Mouse (Mus musculus) embryonic facial prominence, embryonic 12.5 days (tissue): ENCODE data around the gene Chd9. TPM values are rescaled to one million over a fixed set of nuclear protein-coding genes. Genes with fewer than 3 reads are reported as not detected.

Source experiments
- ATAC-seq: fragments of 200-750 bp; cut with Nextera tagmentation; 2 replicates; pipeline ENCODE4 v1.8.0; 2017; ENCODE audit not compliant: insufficient number of reproducible peaks, insufficient read depth, low FRiP score, low TSS enrichment
- H3K27ac ChIP-seq: fragments of 300-500 bp; sonication (generic); 2 replicates; pipeline ENCODE4 v1.5.1; 2016; ENCODE audit warnings: mild to moderate bottlenecking
- H3K27me3 ChIP-seq: fragments of 300-500 bp; sonication (generic); 2 replicates; pipeline ENCODE4 v1.6.1; 2016; ENCODE audit warnings: mild to moderate bottlenecking, moderate library complexity
- H3K36me3 ChIP-seq: fragments of 300-500 bp; sonication (generic); 2 replicates; pipeline ENCODE4 v1.6.1; 2016; ENCODE audit warnings: mild to moderate bottlenecking
- H3K4me1 ChIP-seq: fragments of 300-500 bp; sonication (generic); 2 replicates; pipeline ENCODE4 v1.6.1; 2016
- H3K4me2 ChIP-seq: fragments of 300-500 bp; sonication (generic); replicated peaks from 2 replicates; pipeline ENCODE4 v1.6.1; 2016; ENCODE audit warnings: mild to moderate bottlenecking, moderate library complexity
- H3K4me3 ChIP-seq: fragments of 300-500 bp; sonication (generic); 2 replicates; pipeline ENCODE4 v1.5.1; 2016; ENCODE audit warnings: mild to moderate bottlenecking
- H3K9ac ChIP-seq: fragments of 300-500 bp; sonication (generic); 2 replicates; pipeline ENCODE4 v1.6.1; 2016; ENCODE audit warnings: mild to moderate bottlenecking, moderate library complexity
- H3K9me3 ChIP-seq: fragments of 300-500 bp; sonication (generic); 2 replicates; pipeline ENCODE4 v1.6.1; 2016; ENCODE audit warnings: mild to moderate bottlenecking, moderate library complexity
- WGBS: fragments of 180-500 bp; shearing (Covaris S2); methylation state at CpG from one replicate; pipeline ENCODE4 v1.1.7; 2016; 5-methylcytosine and 5-hydroxymethylcytosine counted together
- polyA plus RNA-seq: library from polyadenylated mRNA; unstranded; fragments of >200 nt; fragmentation: Nextera tagmentation; extraction: Ambion mirVana; gene quantifications from 2 replicates; pipeline ENCODE4 v1.2.1, GENCODE M21; 2016

Chd9 gene
- polyA plus RNA-seq, 1 experiment from 2014 or later, result 65.3 TPM

- Histone ChIP-seq H3K4me2 (no peak overlapping the region), H3K9ac (no peak overlapping the region), H3K4me1 (peaks cover 6% of the 10 kb centered on the region), H3K27ac (no peak overlapping the region), H3K9me3 (no peaks in the 10 kb centered on the region), H3K4me3 (no peak overlapping the region), H3K36me3 (peaks cover 12% of the 10 kb centered on the region; the same call in 1 of the 2 replicates), H3K27me3 (no peaks in the 10 kb centered on the region)
- ATAC-seq, result no peak
- whole genome bisulfite sequencing, result 68% methylated on average over 11 of the region's 11 CpGs
Measured at GRCm38 (mm10) chr8:90932934-90933333, 104.8 kb downstream of the Chd9 start.

DNA sequence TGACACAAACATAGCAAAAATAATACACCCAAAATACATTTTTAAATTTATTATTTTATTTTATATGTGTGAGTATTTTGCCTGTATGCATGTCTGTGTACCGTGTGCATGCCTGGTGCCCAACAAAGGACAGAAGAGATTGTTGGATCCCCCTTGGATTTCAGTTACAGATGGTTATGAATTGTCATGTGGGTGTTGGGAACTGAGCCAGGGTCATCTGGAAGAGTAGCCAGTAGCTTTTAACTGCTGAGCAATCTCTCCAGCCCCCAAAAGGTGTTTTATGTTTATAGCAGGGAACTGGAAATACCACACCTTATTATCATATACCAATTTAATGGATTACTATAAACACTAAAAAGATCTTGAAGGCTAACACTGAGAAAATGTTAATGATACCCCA is 106.6 kb downstream of the Chd9 start:
- no peak overlapping the region for H3K9ac ChIP-seq
- H3K4me2 ChIP-seq, result no peak overlapping the region
- H3K4me3 ChIP-seq, result no peak overlapping the region
- H3K27me3 ChIP-seq, result no peaks in the 10 kb centered on the region
- peaks cover 12% of the 10 kb centered on the region; the same call in 1 of the 2 replicates for H3K36me3 ChIP-seq
- 98% methylated on average over 1 of the region's 1 CpGs for WGBS
- ATAC-seq, result no peak
- H3K9me3 ChIP-seq, result no peaks in the 10 kb centered on the region
- peaks cover 6% of the 10 kb centered on the region for H3K4me1 ChIP-seq
- H3K27ac ChIP-seq, result no peak overlapping the region

DNA sequence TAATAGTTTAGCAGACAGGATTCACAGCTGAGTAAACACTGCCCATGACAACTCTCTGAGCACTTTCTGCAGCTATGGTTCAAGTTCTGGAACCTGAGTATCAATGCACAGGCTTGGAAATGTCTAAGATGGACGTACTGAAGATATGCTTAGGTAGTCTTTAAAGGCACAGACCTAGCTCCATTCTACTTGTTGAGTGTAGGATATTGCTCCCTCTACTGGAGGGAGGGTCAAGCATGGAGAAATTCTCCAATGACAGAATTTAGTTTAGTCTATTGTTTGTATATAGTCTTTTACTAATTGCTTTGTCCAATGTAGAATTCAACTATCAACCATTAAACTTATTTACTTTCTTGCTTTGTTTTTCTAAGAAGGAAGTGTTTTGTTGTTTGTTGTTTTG is 108.7 kb downstream of the Chd9 start:
- no peak for ATAC-seq
- no peak overlapping the region for H3K4me3 ChIP-seq
- H3K4me2 ChIP-seq, result no peak overlapping the region
- 44% methylated on average over 1 of the region's 1 CpGs for WGBS
- no peak overlapping the region for H3K27ac ChIP-seq
- H3K36me3 ChIP-seq, result peaks cover 12% of the 10 kb centered on the region; the same call in 1 of the 2 replicates
- no peaks in the 10 kb centered on the region for H3K9me3 ChIP-seq
- H3K4me1 ChIP-seq, result peaks cover 6% of the 10 kb centered on the region
- no peaks in the 10 kb centered on the region for H3K27me3 ChIP-seq
- H3K9ac ChIP-seq, result no peak overlapping the region

GRCm38 (mm10) chr8:90938352-90938930 is 110.3 kb downstream of the Chd9 start:
- H3K4me1 ChIP-seq, result no peaks in the 10 kb centered on the region
- no peak for ATAC-seq
- H3K36me3 ChIP-seq, result peaks cover 4% of the 10 kb centered on the region; the same call in 1 of the 2 replicates
- WGBS, result 71% methylated on average over 4 of the region's 4 CpGs
- no peaks in the 10 kb centered on the region for H3K9me3 ChIP-seq
- no peaks in the 10 kb centered on the region for H3K27me3 ChIP-seq
- no peak overlapping the region for H3K9ac ChIP-seq
- no peak overlapping the region for H3K4me3 ChIP-seq
- H3K27ac ChIP-seq, result no peak overlapping the region
- no peak overlapping the region for H3K4me2 ChIP-seq

DNA sequence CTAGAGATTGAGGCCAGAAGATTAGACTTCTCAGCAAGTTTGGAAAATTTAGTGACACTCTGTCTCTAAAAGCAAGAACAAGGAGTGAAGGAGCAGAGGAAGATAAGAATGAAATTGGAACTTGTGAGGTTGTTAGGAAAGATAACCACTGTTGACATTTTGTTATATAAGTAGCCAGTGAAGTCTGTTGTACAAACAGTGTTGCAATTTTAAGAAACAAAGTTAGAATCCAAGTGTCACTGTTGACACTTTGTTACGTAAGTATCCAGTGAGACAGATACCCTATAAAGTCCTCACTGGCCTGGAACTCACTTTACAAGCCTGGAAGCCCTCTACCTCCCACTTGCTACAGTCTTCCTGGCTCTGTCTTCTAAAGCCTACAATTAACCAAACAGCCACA is 111.7 kb downstream of the Chd9 start:
- Histone ChIP-seq H3K27ac (no peak overlapping the region), H3K4me1 (no peaks in the 10 kb centered on the region), H3K4me2 (no peak overlapping the region), H3K36me3 (no peaks in the 10 kb centered on the region), H3K27me3 (no peaks in the 10 kb centered on the region), H3K9ac (no peak overlapping the region), H3K4me3 (no peak overlapping the region), H3K9me3 (no peaks in the 10 kb centered on the region)
- no peak for ATAC-seq
- WGBS, result 79% methylated on average over 1 of the region's 1 CpGs

DNA sequence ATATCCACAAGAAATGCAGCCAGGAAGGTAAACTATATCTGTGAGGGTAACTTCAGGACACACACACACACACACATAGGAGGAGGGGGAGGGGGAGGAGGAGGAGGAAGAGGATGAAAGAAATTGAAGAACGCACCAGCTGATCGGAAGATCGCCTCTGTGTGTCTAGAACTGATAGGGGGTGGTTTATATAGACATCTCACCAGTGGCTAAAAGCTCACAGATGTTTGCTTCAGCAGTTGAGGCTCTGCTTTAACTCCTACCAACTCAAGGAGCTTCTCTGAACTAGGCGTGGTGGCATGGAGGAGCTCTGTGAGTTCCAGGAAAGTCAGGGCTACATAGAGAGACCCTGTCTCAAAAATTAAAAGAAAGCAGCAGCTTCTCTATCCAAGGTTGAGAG is 115.6 kb downstream of the Chd9 start:
- Histone ChIP-seq H3K27ac (no peak overlapping the region), H3K36me3 (no peaks in the 10 kb centered on the region), H3K4me3 (no peak overlapping the region), H3K9me3 (no peaks in the 10 kb centered on the region), H3K4me1 (no peaks in the 10 kb centered on the region), H3K4me2 (no peak overlapping the region), H3K27me3 (no peaks in the 10 kb centered on the region), H3K9ac (no peak overlapping the region)
- 86% methylated on average over 4 of the region's 4 CpGs for WGBS
- ATAC-seq, result no peak

DNA sequence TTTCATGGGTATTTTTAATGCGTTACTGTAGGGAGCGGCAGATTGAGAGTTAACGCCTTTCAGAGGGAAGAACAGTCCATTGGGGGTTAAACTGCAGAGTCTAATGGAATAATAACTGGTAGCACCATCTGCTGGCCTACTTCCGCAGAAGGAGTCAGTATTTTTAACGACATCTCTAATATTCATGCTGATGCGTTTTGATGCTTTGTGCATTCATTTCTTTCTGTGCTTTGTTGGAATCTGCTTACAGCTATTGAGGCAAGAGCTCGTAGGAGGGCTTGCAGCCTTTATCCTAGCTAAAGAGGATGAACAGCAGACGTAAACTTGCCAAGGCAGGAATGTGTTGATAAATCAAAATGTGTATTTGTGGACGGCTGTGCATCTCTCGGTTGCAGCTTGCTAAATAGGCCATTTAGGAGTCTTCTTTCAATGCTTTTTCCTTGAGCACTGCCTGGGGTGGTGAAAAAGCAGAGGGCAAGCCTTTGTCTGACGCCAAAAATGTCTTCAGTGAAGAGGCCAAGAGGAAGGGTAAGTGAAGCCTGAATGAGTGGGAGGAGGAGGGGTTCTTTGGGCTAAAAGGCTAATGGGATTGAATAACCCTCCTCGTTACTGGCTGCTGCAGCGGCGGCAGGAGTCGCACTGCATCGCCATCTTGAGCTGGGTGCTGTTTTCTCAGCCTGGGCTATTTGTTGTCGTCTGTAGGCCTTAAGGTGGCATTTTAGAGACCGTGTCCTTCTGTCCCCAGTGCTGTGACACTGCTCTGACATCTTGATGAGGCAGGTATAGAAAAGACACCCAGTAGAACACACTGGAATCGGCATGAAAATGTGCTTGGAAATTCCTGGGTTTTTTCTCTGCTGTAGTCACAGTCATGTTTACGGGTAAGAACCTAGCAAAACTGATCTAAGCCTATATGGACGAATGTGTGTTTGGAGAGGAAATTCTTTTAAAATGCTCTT is 126.9 kb downstream of the Chd9 start:
- Histone ChIP-seq H3K9me3 (no peaks in the 10 kb centered on the region), H3K27me3 (no peaks in the 10 kb centered on the region), H3K4me2 (peak overlapping the region; percentile 63), H3K4me1 (peaks cover 13% of the 10 kb centered on the region; the same call in 1 of the 2 replicates), H3K27ac (peak overlapping the region; percentile 97), H3K36me3 (no peaks in the 10 kb centered on the region), H3K9ac (peak overlapping the region; percentile 63), H3K4me3 (peak overlapping the region; percentile 55)
- WGBS, result 1% methylated on average over 21 of the region's 21 CpGs
- peak; percentile 94 for ATAC-seq

GRCm38 (mm10) chr8:90955761-90956136 is 127.6 kb downstream of the Chd9 start:
- Histone ChIP-seq H3K27ac (peak overlapping the region; percentile 97), H3K27me3 (no peaks in the 10 kb centered on the region), H3K4me1 (peaks cover 19% of the 10 kb centered on the region), H3K9ac (peak overlapping the region; percentile 63; the same call in 1 of the 2 replicates), H3K4me2 (peak overlapping the region; percentile 63), H3K36me3 (no peaks in the 10 kb centered on the region), H3K9me3 (no peaks in the 10 kb centered on the region), H3K4me3 (peak overlapping the region; percentile 55)
- ATAC-seq, result no peak

DNA sequence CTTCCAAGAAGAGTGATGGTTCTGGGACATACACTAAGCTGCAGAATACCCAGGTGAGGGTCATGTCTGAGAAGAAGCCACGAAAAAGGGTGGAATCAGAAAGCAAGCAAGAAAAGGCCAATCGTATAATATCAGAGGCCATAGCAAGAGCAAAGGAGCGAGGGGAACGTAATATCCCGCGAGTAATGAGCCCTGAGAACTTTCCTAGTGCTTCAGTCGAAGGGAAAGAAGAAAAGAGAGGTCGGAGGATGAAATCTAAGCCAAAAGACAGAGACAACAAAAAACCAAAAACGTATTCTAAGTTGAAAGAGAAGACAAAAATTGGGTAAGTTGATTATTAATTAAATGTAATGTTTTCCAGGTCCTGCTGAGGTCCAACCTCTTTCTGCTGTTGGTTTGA is 128.2 kb downstream of the Chd9 start:
- no peak for ATAC-seq
- Histone ChIP-seq H3K4me1 (peaks cover 21% of the 10 kb centered on the region), H3K27ac (no peak overlapping the region), H3K9ac (0 out of 2 replicates have a peak overlapping the region, but pooled peaks have one; percentile 24), H3K9me3 (no peaks in the 10 kb centered on the region), H3K27me3 (no peaks in the 10 kb centered on the region), H3K4me2 (peak overlapping the region; percentile 58), H3K36me3 (no peaks in the 10 kb centered on the region), H3K4me3 (peak overlapping the region; percentile 30)
- 42% methylated on average over 9 of the region's 9 CpGs for WGBS

GRCm38 (mm10) chr8:90957711-90958110 is 129.6 kb downstream of the Chd9 start:
- Histone ChIP-seq H3K4me1 (peaks cover 21% of the 10 kb centered on the region), H3K4me3 (no peak overlapping the region), H3K27ac (no peak overlapping the region), H3K9me3 (no peaks in the 10 kb centered on the region), H3K27me3 (no peaks in the 10 kb centered on the region), H3K4me2 (peak overlapping the region; percentile 58), H3K36me3 (no peaks in the 10 kb centered on the region), H3K9ac (no peak overlapping the region)
- ATAC-seq, result no peak

DNA sequence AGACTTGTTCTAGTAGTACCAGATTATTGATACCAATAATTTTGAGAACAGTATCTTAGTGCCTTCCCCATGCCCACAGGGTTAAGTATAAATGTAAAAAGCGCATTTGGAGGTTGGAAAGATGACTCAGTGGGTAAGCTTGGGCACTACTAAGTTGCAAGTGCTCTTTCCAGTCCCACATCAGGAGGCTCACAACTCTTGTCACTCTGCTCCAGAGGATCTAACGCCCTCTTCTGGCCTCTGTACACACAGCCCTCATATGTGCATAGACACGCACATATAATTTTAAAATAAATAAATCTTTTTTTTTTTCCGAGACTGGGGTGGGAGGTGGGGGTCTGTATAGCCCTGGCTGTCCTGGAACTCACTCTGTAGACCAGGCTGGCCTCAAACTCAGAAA is 131.6 kb downstream of the Chd9 start:
- Histone ChIP-seq H3K27me3 (no peaks in the 10 kb centered on the region), H3K4me1 (peaks cover 21% of the 10 kb centered on the region), H3K4me2 (no peak overlapping the region), H3K36me3 (no peaks in the 10 kb centered on the region), H3K9me3 (no peaks in the 10 kb centered on the region), H3K27ac (no peak overlapping the region), H3K9ac (no peak overlapping the region), H3K4me3 (no peak overlapping the region)
- 92% methylated on average over 4 of the region's 4 CpGs for WGBS
- no peak for ATAC-seq

- Histone ChIP-seq H3K4me3 (no peak overlapping the region), H3K4me1 (peaks cover 17% of the 10 kb centered on the region), H3K27me3 (no peaks in the 10 kb centered on the region), H3K4me2 (no peak overlapping the region), H3K9ac (no peak overlapping the region), H3K9me3 (no peaks in the 10 kb centered on the region), H3K36me3 (no peaks in the 10 kb centered on the region), H3K27ac (no peak overlapping the region)
- no peak for ATAC-seq
- WGBS, result 66% methylated on average over 4 of the region's 4 CpGs
Measured at GRCm38 (mm10) chr8:90961603-90962002, 133.5 kb downstream of the Chd9 start.
